Mouse (Mus musculus) ES-E14 (cell line): ENCODE results near the gene Rtel1.

Experiments
- CHD2 ChIP-seq: IDR thresholded peaks from 2 replicates; pipeline ENCODE4 v1.6.1; 2014; ENCODE audit warnings: mild to moderate bottlenecking, low read depth, low read length, inconsistent platforms
- HCFC1 ChIP-seq: IDR thresholded peaks from 2 replicates; pipeline ENCODE4 v1.6.1; 2012; ENCODE audit warnings: low read length, inconsistent platforms, borderline replicate concordance; ENCODE audit not compliant: insufficient read depth
- ZC3H11A ChIP-seq: IDR thresholded peaks from 2 replicates; pipeline ENCODE4 v1.6.1; 2012; ENCODE audit warnings: low read depth, mild to moderate bottlenecking, inconsistent platforms, low read length, borderline replicate concordance
- ZNF384 ChIP-seq: IDR thresholded peaks from 2 replicates; pipeline ENCODE4 v1.6.1; 2012; ENCODE audit warnings: low read depth, low read length, inconsistent platforms

GRCm38 (mm10) chr2:181273829-181274228 is 45.7 kb upstream of the Rtel1 start:
- no peak for TF ChIP-seq ZNF384
- no peak for TF ChIP-seq ZC3H11A
- TF ChIP-seq CHD2, result no peak
- TF ChIP-seq HCFC1, result no peak
